In genomic region chr6:21839976-21840775, GRCm38 (mm10) we compare ENCODE assay signal across 9 mouse cellular contexts. TPM values are rescaled to one million over a fixed set of nuclear protein-coding genes. Genes with fewer than 3 reads are reported as not detected.
A peak's percentile ranks its signal among the peaks of the same experiment; 100 is the strongest.
DNase-seq lines count a peak whose midpoint lies in the region; ATAC-seq and TF ChIP-seq lines count a peak whose summit lies in the region.
"Had no signal": no experiment of that assay in that cellular context is flagged by ENCODE, and none has a peak within 500 bp of the region (broad histone marks: within the 10 kb centered on the region; RNA-seq: fewer than 3 reads in every experiment).

No protein-coding gene starts in this region.

- 26% methylated on average over 9 of the region's 9 CpGs for WGBS in hindbrain, embryonic 12.5 days
- WGBS in limb, embryonic 14.5 days = 16% methylated on average over 9 of the region's 9 CpGs
- 12% methylated on average over 9 of the region's 9 CpGs for WGBS in stomach, embryonic 15.5 days

- intact Hi-C loops in gastrocnemius, adult 2 months (cut with DNase I) = no loop called here

- no peaks in the 10 kb centered on the region for H3K9me3 ChIP-seq in hindbrain, embryonic 12.5 days (replicated peaks)
- H3K9me3 ChIP-seq in limb, embryonic 14.5 days (ENCODE audit: control insufficient read depth, low read length) = no peaks in the 10 kb centered on the region
- H3K9me3 ChIP-seq in stomach, embryonic 15.5 days = no peaks in the 10 kb centered on the region
- H3K9me3 ChIP-seq: liver, embryonic 15.5 days had no signal

- H3K4me1 ChIP-seq in hindbrain, embryonic 12.5 days = peaks cover 16% of the 10 kb centered on the region
- H3K4me1 ChIP-seq in limb, embryonic 14.5 days (ENCODE audit: control insufficient read depth, insufficient read depth, low read length) = peaks cover 20% of the 10 kb centered on the region
- H3K4me1 ChIP-seq in stomach, embryonic 15.5 days = peaks cover 11% of the 10 kb centered on the region

- no peak overlapping the region for H3K9ac ChIP-seq in hindbrain, embryonic 12.5 days
- no peak overlapping the region for H3K9ac ChIP-seq in limb, embryonic 14.5 days (ENCODE audit: low read depth, low read length, severe bottlenecking)
- no peak overlapping the region for H3K9ac ChIP-seq in stomach, embryonic 15.5 days
- H3K9ac ChIP-seq: liver, embryonic 15.5 days had no signal

- H3K27ac ChIP-seq in gastrocnemius, adult 2 months = peak overlapping the region; percentile 38
- peak overlapping the region; percentile 57 for H3K27ac ChIP-seq in hindbrain, embryonic 12.5 days
- peak overlapping the region; percentile 13; the same call in 1 of the 2 replicates for H3K27ac ChIP-seq in limb, embryonic 14.5 days (replicated peaks; ENCODE audit: low read depth, low read length)
- peak overlapping the region; percentile 64 for H3K27ac ChIP-seq in stomach, embryonic 15.5 days
- H3K27ac ChIP-seq: liver, embryonic 15.5 days had no signal

- DNase-seq in gastrocnemius, adult 2 months = no peak
- no peak for DNase-seq in gastrocnemius, postnatal 25 days
- peak; percentile 96 for DNase-seq in brain, embryonic 14.5 days (ENCODE audit: low read depth)
- DNase-seq in limb, embryonic 14.5 days (ENCODE audit: low spot score) = peak; percentile 36
- no peak for DNase-seq in T-cell, adult 2 months (ENCODE audit: low spot score)
- no peak for DNase-seq in frontal cortex, postnatal 14 days (ENCODE audit: low spot score in 2 of 2)

- H3K4me2 ChIP-seq in hindbrain, embryonic 12.5 days (replicated peaks) = no peak overlapping the region
- 0 out of 2 replicates have a peak overlapping the region, but pooled peaks have one; percentile 10 for H3K4me2 ChIP-seq in limb, embryonic 14.5 days (replicated peaks; ENCODE audit: low read depth, low read length, severe bottlenecking)
- H3K4me2 ChIP-seq in stomach, embryonic 15.5 days = peak overlapping the region; percentile 22; the same call in 1 of the 2 replicates
- H3K4me2 ChIP-seq: liver, embryonic 15.5 days had no signal

- H3K36me3 ChIP-seq in hindbrain, embryonic 12.5 days = peaks cover 4% of the 10 kb centered on the region; the same call in 1 of the 2 replicates
- peaks cover 6% of the 10 kb centered on the region for H3K36me3 ChIP-seq in limb, embryonic 14.5 days (ENCODE audit: control insufficient read depth, insufficient read depth, low read length)
- H3K36me3 ChIP-seq in stomach, embryonic 15.5 days = no peaks in the 10 kb centered on the region
- H3K36me3 ChIP-seq: liver, embryonic 15.5 days had no signal

- no peak for TF ChIP-seq CTCF in gastrocnemius, adult 2 months (IDR thresholded peaks at IDR 0.05)
- no peak for TF ChIP-seq CTCF in brain, embryonic 14.5 days (IDR thresholded peaks at IDR 0.05; ENCODE audit: borderline replicate concordance, extremely low read depth, insufficient read depth, insufficient read length)

- no peak overlapping the region for H3K4me3 ChIP-seq in gastrocnemius, adult 2 months
- H3K4me3 ChIP-seq in hindbrain, embryonic 12.5 days = no peak overlapping the region
- H3K4me3 ChIP-seq in limb, embryonic 14.5 days (replicated peaks; ENCODE audit: low read length) = no peak overlapping the region
- no peak overlapping the region for H3K4me3 ChIP-seq in stomach, embryonic 15.5 days (replicated peaks)
- H3K4me3 ChIP-seq: liver, embryonic 15.5 days had no signal

- H3K27me3 ChIP-seq in hindbrain, embryonic 12.5 days = no peaks in the 10 kb centered on the region
- no peaks in the 10 kb centered on the region for H3K27me3 ChIP-seq in limb, embryonic 14.5 days (ENCODE audit: control insufficient read depth, insufficient read depth, low read length)
- no peaks in the 10 kb centered on the region for H3K27me3 ChIP-seq in stomach, embryonic 15.5 days (replicated peaks)
- H3K27me3 ChIP-seq: liver, embryonic 15.5 days had no signal

- ATAC-seq in hindbrain, embryonic 12.5 days (ENCODE audit: low FRiP score) = peak; percentile 94
- ATAC-seq in limb, embryonic 14.5 days (ENCODE audit: low FRiP score, low read depth) = no peak; the same call in 1 of the 2 replicates
- peak; percentile 58 for ATAC-seq in stomach, embryonic 15.5 days (ENCODE audit: insufficient read depth, low FRiP score, low read depth)

- no peak for TF ChIP-seq POLR2A in brain, embryonic 14.5 days (IDR thresholded peaks at IDR 0.05; ENCODE audit: borderline replicate concordance, extremely low read depth, insufficient read depth, insufficient read length, poor library complexity, severe bottlenecking)
- TF ChIP-seq POLR2A in limb, embryonic 14.5 days (IDR thresholded peaks at IDR 0.05; ENCODE audit: borderline replicate concordance, extremely low read depth, insufficient read depth, insufficient read length) = no peak

RNA-seq across cellular contexts. Expression of gene Tspan12, which starts 12.1 kb away (rescaled TPM):
- total RNA-seq in gastrocnemius, adult 2 months (2021) = 10 to 100 TPM in 1 of 2 experiments, 1 to 10 TPM in 1; 7.1 to 15.5 TPM
- 10 to 100 TPM; 13.9 to 37.2 TPM for total RNA-seq in gastrocnemius, postnatal 25 days (2021)
- 10.9 and 15.9 TPM in 2 replicates for polyA plus RNA-seq in brain, embryonic 14.5 days (2012; rRNA removed)
- 55.0 and 57.0 TPM in 2 replicates for polyA plus RNA-seq in hindbrain, embryonic 12.5 days (2016; fragmentation: Nextera tagmentation; extraction: Ambion mirVana)
- 10.2 and 10.5 TPM in 2 replicates for polyA plus RNA-seq in limb, embryonic 14.5 days (2012; rRNA removed)
- 34.0 and 39.6 TPM in 2 replicates for polyA plus RNA-seq in limb, embryonic 14.5 days (2014; fragmentation: Nextera tagmentation; extraction: Ambion mirVana)
- polyA plus RNA-seq in stomach, embryonic 15.5 days (2015; fragmentation: Nextera tagmentation; extraction: Ambion mirVana) = 73.1 and 76.7 TPM in 2 replicates

Comparison
In these comparisons a context has a peak if more than half of its experiments do, and no peak if none do; other contexts are left out.
1. DNase-seq: peak in brain, embryonic 14.5 days (single experiment) and limb, embryonic 14.5 days (single experiment); none in gastrocnemius, adult 2 months (single experiment), gastrocnemius, postnatal 25 days (single experiment), T-cell, adult 2 months (single experiment) and frontal cortex, postnatal 14 days (0 of 2).
2. H3K27ac ChIP-seq: peak in every context shown above with its lines; median percentile 64 in stomach, embryonic 15.5 days; 57 in hindbrain, embryonic 12.5 days; 38 in gastrocnemius, adult 2 months; 13 in limb, embryonic 14.5 days.